Mouse (Mus musculus): ENCODE results near the gene Olfr340.
"Not testable (repeated sequence)": the region's sequence is repeated elsewhere in the genome, so short reads cannot be mapped to it uniquely, and the experiment has no call there.

Gene Olfr340

GRCm38 (mm10) chr2:36452287-36452686, at the start of gene Olfr340:
TSS of gene Olfr340 (plus strand) at chr2:36452587.
- no peak for DNase-seq (ENCODE audit: low spot score)

DNA sequence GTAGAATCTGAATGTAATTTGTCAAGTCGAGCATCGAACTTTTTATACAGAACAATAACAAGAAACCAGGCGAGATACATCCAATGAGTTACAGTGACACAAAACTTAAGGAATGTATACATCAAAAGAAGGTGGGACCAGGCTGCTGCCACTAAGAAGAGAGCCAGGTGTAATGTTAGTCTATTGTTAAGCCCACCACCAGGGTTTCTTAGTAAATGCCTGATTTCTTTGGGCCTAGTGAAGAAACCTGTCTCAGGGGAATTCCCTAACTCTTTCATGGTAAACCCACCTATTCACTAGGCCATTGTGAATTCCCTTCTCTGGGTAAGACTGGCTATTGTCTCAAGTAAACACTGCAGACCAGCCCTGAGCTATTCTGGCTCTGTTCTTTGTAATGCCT, 37.2 kb upstream of the Olfr340 start:
- not testable (repeated sequence) for DNase-seq (ENCODE audit: low spot score)

DNA sequence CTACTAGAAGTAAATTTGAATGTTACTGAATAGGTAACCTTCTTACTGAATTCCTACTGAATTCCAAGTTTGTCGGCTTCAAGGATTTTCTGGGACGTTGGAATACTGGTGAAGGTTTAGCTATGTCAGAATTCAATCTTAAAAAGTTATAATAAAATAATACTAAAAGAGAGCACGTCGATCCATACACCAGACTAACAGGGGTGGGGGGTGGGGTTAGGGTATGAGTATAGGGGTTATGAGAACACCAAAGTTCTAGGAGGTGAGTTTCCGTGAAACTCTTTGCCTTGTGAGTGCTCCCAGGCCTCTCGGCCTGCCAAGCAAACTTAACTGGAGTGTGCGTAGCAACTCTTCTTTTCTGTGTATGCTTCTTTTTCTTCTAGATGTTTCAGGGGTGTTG, 36.8 kb upstream of the Olfr340 start:
- DNase-seq (ENCODE audit: low spot score), result not testable (repeated sequence)

DNA sequence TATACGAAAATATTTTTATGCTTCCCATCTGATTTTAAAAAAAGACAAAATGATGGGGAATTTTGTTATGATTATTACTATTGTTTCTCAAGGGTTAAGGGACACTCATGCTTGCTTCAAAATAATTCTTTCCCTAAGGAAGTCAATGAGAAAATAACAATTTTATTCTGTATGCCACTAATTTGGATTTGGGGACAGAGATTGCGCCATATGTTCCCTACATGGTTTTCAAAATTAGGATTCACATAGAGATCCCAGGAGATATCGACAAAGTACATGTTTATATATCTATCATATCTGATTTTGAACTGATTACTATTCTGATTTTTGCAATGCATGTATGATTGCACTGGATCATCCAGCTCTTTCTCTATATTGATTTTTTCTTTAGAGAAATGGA, 33.7 kb upstream of the Olfr340 start, which contains the start of gene Olfr339:
Gene Olfr339 (plus strand): TSS at position 301 of the 400 bp plus-strand sequence.
- no peak for DNase-seq (ENCODE audit: low spot score)

DNA sequence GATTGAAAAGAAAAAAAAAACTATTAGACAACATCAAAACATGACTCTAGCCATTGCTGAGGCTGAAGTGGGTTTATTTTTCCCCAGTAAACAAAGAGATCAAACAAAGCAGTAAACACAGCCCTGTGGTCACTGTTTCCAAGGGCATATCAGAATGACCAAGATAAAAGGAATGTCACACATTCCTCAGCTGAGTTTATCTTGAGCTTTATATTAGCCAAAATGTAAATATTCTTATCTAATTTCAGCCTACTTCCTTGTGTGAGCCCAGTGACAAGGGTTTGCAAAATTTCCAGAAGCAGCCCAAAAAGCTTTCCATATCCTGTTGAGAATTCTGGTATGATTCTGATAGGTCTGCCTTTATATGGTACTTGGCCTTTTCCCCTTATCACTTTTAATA, 21.2 kb downstream of the Olfr340 start:
- DNase-seq (ENCODE audit: low spot score), result no peak

- DNase-seq (ENCODE audit: low spot score), result no peak
Observed at GRCm38 (mm10) chr2:36482368-36482767, 30.0 kb downstream of the Olfr340 start, which contains the start of gene Olfr341. TSS of gene Olfr341 (minus strand) at chr2:36482468.
